Mouse (Mus musculus): ENCODE measurements around the gene Gse1. TPM values are rescaled to one million over a fixed set of nuclear protein-coding genes. Genes with fewer than 3 reads are reported as not detected.

Gse1 gene
- polyA plus RNA-seq, 1 experiment from 2014 or later, result 14.3 TPM

GRCm38 (mm10) chr8:120399212-120399934 is 171.1 kb downstream of the Gse1 start:
- Histone ChIP-seq H3K4me3 (ENCODE audit: low read depth, low read length) (0 out of 2 replicates have a peak overlapping the region, but pooled peaks have one; percentile 6), H3K27me3 (ENCODE audit: insufficient read depth, low read length) (no peaks in the 10 kb centered on the region), H3K27ac (ENCODE audit: low read depth) (peak overlapping the region; percentile 24; the same call in 1 of the 2 replicates), H3K9me3 (ENCODE audit: low read depth, low read length) (no peaks in the 10 kb centered on the region), H3K9ac (no peak overlapping the region; the same call in 1 of the 2 replicates), H3K4me1 (ENCODE audit: insufficient read depth) (peaks cover 11% of the 10 kb centered on the region; the same call in 1 of the 2 replicates), H3K4me2 (peak overlapping the region; percentile 51), H3K36me3 (ENCODE audit: insufficient read depth) (no peaks in the 10 kb centered on the region)
- 22% methylated on average over 33 of the region's 33 CpGs for WGBS
- TF ChIP-seq CTCF (IDR thresholded peaks at IDR 0.05; ENCODE audit: low read depth), result no peak
- ATAC-seq (ENCODE audit: insufficient read depth) (no peak), DNase-seq (peak; percentile 64)

GRCm38 (mm10) chr8:120401216-120401615 is 173.0 kb downstream of the Gse1 start:
- Histone ChIP-seq H3K27me3 (ENCODE audit: insufficient read depth, low read length) (no peaks in the 10 kb centered on the region), H3K9me3 (ENCODE audit: low read depth, low read length) (no peaks in the 10 kb centered on the region), H3K4me2 (no peak overlapping the region), H3K4me3 (ENCODE audit: low read depth, low read length) (no peak overlapping the region), H3K9ac (no peak overlapping the region), H3K27ac (ENCODE audit: low read depth) (no peak overlapping the region), H3K4me1 (ENCODE audit: insufficient read depth) (peaks cover 11% of the 10 kb centered on the region; the same call in 1 of the 2 replicates), H3K36me3 (ENCODE audit: insufficient read depth) (no peaks in the 10 kb centered on the region)
- no peak for TF ChIP-seq CTCF (IDR thresholded peaks at IDR 0.05; ENCODE audit: low read depth)
- 67% methylated on average over 2 of the region's 2 CpGs for WGBS
- ATAC-seq (ENCODE audit: insufficient read depth), result no peak
- DNase-seq, result no peak

- no peak overlapping the region for H3K9ac ChIP-seq
- TF ChIP-seq CTCF (IDR thresholded peaks at IDR 0.05; ENCODE audit: low read depth), result no peak
- H3K27me3 ChIP-seq (ENCODE audit: insufficient read depth, low read length), result no peaks in the 10 kb centered on the region
- DNase-seq (no peak), ATAC-seq (ENCODE audit: insufficient read depth) (no peak)
- no peak overlapping the region for H3K27ac ChIP-seq (ENCODE audit: low read depth)
- peaks cover 11% of the 10 kb centered on the region; the same call in 1 of the 2 replicates for H3K4me1 ChIP-seq (ENCODE audit: insufficient read depth)
- H3K9me3 ChIP-seq (ENCODE audit: low read depth, low read length), result no peaks in the 10 kb centered on the region
- H3K4me3 ChIP-seq (ENCODE audit: low read depth, low read length), result no peak overlapping the region
- H3K36me3 ChIP-seq (ENCODE audit: insufficient read depth), result no peaks in the 10 kb centered on the region
- no peak overlapping the region for H3K4me2 ChIP-seq
- WGBS, result 80% methylated on average over 7 of the region's 7 CpGs
Observed at GRCm38 (mm10) chr8:120401712-120402111, 173.5 kb downstream of the Gse1 start.

- no peak for TF ChIP-seq CTCF (IDR thresholded peaks at IDR 0.05; ENCODE audit: low read depth)
- Histone ChIP-seq H3K4me1 (ENCODE audit: insufficient read depth) (peaks cover 20% of the 10 kb centered on the region), H3K27me3 (ENCODE audit: insufficient read depth, low read length) (no peaks in the 10 kb centered on the region), H3K4me3 (ENCODE audit: low read depth, low read length) (no peak overlapping the region), H3K9ac (no peak overlapping the region), H3K36me3 (ENCODE audit: insufficient read depth) (no peaks in the 10 kb centered on the region), H3K9me3 (ENCODE audit: low read depth, low read length) (no peaks in the 10 kb centered on the region), H3K27ac (ENCODE audit: low read depth) (no peak overlapping the region), H3K4me2 (no peak overlapping the region)
- DNase-seq (no peak), ATAC-seq (ENCODE audit: insufficient read depth) (no peak)
- WGBS, result 80% methylated on average over 7 of the region's 7 CpGs
Observed at GRCm38 (mm10) chr8:120403606-120404269, 175.5 kb downstream of the Gse1 start.

- Histone ChIP-seq H3K9me3 (ENCODE audit: low read depth, low read length) (no peaks in the 10 kb centered on the region), H3K36me3 (ENCODE audit: insufficient read depth) (no peaks in the 10 kb centered on the region), H3K4me2 (no peak overlapping the region), H3K27ac (ENCODE audit: low read depth) (no peak overlapping the region), H3K4me1 (ENCODE audit: insufficient read depth) (peaks cover 18% of the 10 kb centered on the region), H3K27me3 (ENCODE audit: insufficient read depth, low read length) (no peaks in the 10 kb centered on the region), H3K4me3 (ENCODE audit: low read depth, low read length) (no peak overlapping the region), H3K9ac (no peak overlapping the region)
- 40% methylated on average over 7 of the region's 7 CpGs for WGBS
- DNase-seq (peak; percentile 65), ATAC-seq (ENCODE audit: insufficient read depth) (no peak)
- peak; percentile 69 for TF ChIP-seq CTCF (IDR thresholded peaks at IDR 0.05; ENCODE audit: low read depth)
Observed at GRCm38 (mm10) chr8:120404609-120405036, 176.4 kb downstream of the Gse1 start.

- WGBS, result 89% methylated on average over 12 of the region's 12 CpGs
- no peak for DNase-seq
- no peak overlapping the region for H3K4me3 ChIP-seq (ENCODE audit: low read depth, low read length)
- TF ChIP-seq CTCF (IDR thresholded peaks at IDR 0.05; ENCODE audit: low read depth), result no peak
- H3K4me1 ChIP-seq (ENCODE audit: insufficient read depth), result peaks cover 14% of the 10 kb centered on the region
- H3K4me2 ChIP-seq, result no peak overlapping the region
- H3K9me3 ChIP-seq (ENCODE audit: low read depth, low read length), result no peaks in the 10 kb centered on the region
- H3K9ac ChIP-seq, result no peak overlapping the region
- H3K27ac ChIP-seq (ENCODE audit: low read depth), result no peak overlapping the region
- no peaks in the 10 kb centered on the region for H3K36me3 ChIP-seq (ENCODE audit: insufficient read depth)
- no peaks in the 10 kb centered on the region for H3K27me3 ChIP-seq (ENCODE audit: insufficient read depth, low read length)
- ATAC-seq (ENCODE audit: insufficient read depth), result no peak
Observed at GRCm38 (mm10) chr8:120406008-120406632, 177.9 kb downstream of the Gse1 start.

Measured in lung, embryonic 14.5 days (tissue).